Mouse (Mus musculus) heart, adult 11 months (tissue): ENCODE results near the gene Irx2.

ENCODE experiments used
- DNase-seq: peaks from one replicate; pipeline ENCODE4 v3.0.0; 2022

Irx2 gene

GRCm38 (mm10) chr13:72637536-72637935 lies 8.9 kb downstream of the Irx2 start:
- peak; percentile 14 for DNase-seq

GRCm38 (mm10) chr13:72638401-72639130 lies 9.9 kb downstream of the Irx2 start:
- DNase-seq, result peak; percentile 85

DNA sequence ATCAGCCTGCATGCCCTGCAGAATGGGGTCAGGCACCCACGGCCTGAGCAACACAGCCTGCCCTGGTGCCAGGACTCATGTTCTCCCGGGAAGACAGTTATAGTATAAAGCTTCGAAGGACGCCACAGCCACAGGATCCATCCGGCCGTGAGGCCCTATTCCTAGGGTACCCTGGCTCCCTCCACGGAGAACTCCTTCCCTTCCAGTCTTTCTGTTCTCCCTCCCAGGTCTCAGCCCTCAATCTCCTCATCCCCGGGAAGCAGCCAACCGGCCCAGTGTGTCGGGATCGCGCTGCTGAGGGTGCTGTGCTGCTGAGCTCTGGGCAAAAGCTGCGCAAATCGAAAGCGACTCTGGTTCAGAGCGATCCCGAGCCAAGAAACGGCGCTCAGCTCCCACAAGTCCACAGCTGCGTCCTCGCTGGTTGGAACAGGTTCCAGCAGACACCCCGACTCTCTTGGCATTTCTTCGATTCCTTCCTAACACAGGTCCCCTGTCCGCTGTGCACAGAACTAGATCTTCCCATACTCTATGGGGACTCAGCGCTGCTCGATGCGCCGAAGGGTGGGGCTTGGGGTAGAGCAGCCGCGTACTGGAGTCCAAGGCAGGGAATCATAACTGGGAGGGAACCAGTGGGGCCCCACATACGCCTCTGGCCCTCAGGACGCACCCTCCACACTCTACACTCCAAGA lies 11.0 kb downstream of the Irx2 start:
- peak; percentile 90 for DNase-seq

DNA sequence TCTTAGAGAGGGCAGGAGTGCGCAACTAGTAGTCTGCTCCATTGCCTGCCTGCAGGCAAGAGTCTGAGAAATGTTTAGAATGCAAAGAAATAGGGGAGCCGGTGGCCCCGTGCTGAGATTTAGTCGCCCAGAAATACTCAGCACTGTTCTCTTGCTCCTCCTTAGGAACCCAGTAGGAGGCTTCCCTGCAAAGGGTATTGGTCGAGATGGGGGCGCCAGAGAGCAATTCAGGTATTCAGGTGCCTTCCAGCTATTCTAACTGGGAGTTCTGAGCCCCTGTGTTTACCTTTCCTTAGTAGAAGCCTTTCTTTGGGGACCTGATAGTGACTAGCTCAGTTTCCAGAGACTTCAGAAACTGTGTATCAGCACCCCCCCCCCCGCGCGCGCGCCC lies 11.5 kb downstream of the Irx2 start:
- peak; percentile 87 for DNase-seq

DNA sequence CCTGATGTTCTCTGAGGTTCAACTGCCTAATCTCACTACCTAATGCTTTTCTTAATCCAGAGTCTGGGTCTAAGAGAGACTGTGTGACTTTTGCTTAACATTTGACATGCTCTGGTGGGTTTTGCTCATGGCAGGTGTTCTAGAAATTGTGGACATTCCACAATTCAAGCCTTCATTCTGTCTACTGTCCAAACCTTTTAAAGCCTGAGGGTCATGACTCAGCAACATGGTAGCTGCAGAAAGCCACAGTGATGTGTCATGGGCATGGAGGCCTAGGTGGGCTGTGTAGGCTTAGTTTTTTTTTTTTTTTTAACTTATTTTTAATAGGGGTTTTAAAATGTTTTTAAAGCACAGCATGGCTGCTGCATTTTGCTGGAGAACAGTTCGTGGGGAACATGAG lies 27.8 kb downstream of the Irx2 start:
- DNase-seq, result peak; percentile 36

- DNase-seq, result peak; percentile 50
Observed at GRCm38 (mm10) chr13:72675826-72676225, 47.2 kb downstream of the Irx2 start.
